20 mouse cellular contexts compared by ENCODE assay signal in genomic region chr8:30269949-30270910, GRCm38 (mm10).
DNase-seq lines count a peak whose midpoint lies in the region; ATAC-seq and TF ChIP-seq lines count a peak whose summit lies in the region.
"Had no signal": no experiment of that assay in that cellular context is flagged by ENCODE, and none has a peak within 500 bp of the region (broad histone marks: within the 10 kb centered on the region; RNA-seq: fewer than 3 reads in every experiment).

No protein-coding gene starts in this region.

- no peak overlapping the region for H3K4me3 ChIP-seq in forebrain, embryonic 13.5 days
- H3K4me3 ChIP-seq in forebrain, postnatal 0 days (ENCODE audit: low read depth, low read length): no peak overlapping the region
- H3K4me3 ChIP-seq: embryonic facial prominence, embryonic 10.5 days; heart, adult 2 months; heart, embryonic 15.5 days; hindbrain, embryonic 10.5 days; intestine, embryonic 15.5 days had no signal

- no peaks in the 10 kb centered on the region for H3K9me3 ChIP-seq in forebrain, embryonic 13.5 days (replicated peaks)
- no peaks in the 10 kb centered on the region for H3K9me3 ChIP-seq in forebrain, postnatal 0 days (ENCODE audit: low read length)
- H3K9me3 ChIP-seq: embryonic facial prominence, embryonic 10.5 days; heart, embryonic 15.5 days; hindbrain, embryonic 10.5 days; intestine, embryonic 15.5 days had no signal

- no peak for TF ChIP-seq CTCF in forebrain, postnatal 0 days (IDR thresholded peaks at IDR 0.05; ENCODE audit: low read depth)

- 56% methylated on average over 6 of the region's 6 CpGs for WGBS in forebrain, embryonic 13.5 days
- 56% methylated on average over 6 of the region's 6 CpGs for WGBS in forebrain, postnatal 0 days

- peaks cover 6% of the 10 kb centered on the region; the same call in 1 of the 2 replicates for H3K4me1 ChIP-seq in forebrain, embryonic 13.5 days
- H3K4me1 ChIP-seq in forebrain, postnatal 0 days (ENCODE audit: insufficient read depth): no peaks in the 10 kb centered on the region
- H3K4me1 ChIP-seq: embryonic facial prominence, embryonic 10.5 days; heart, embryonic 15.5 days; hindbrain, embryonic 10.5 days; intestine, embryonic 15.5 days had no signal

- peak; percentile 90 for ATAC-seq in forebrain, embryonic 13.5 days
- ATAC-seq in forebrain, postnatal 0 days: no peak
- ATAC-seq: activated CD4-positive, CD25-positive, alpha-beta regulatory T cell, adult 4 months; intestine, embryonic 15.5 days; Patski had no signal

- peak; percentile 14 to 24 for DNase-seq in cerebellum, postnatal 14 days
- DNase-seq in cerebellum, postnatal 25 days: no peak
- peak; percentile 2 for DNase-seq in Muller cell, postnatal 12 days (ENCODE audit: inconsistent ontology term)
- peak; percentile 13 for DNase-seq in forebrain, postnatal 0 days
- DNase-seq in ovary, postnatal 14 days (ENCODE audit: low spot score): no peak
- no peak for DNase-seq in kidney, postnatal 14 days
- DNase-seq: adrenal gland, adult 2 months; adrenal gland, postnatal 25 days; cerebellum, adult 8-10 months; gastrocnemius, postnatal 14 days; heart, adult 2 months had no signal

- H3K4me2 ChIP-seq in forebrain, embryonic 13.5 days: no peak overlapping the region
- no peak overlapping the region for H3K4me2 ChIP-seq in forebrain, postnatal 0 days (ENCODE audit: low read depth)
- H3K4me2 ChIP-seq: heart, embryonic 11.5 days; heart, embryonic 15.5 days; hindbrain, embryonic 14.5 days; intestine, embryonic 15.5 days had no signal

- H3K27ac ChIP-seq in forebrain, embryonic 13.5 days: peak overlapping the region; percentile 15; the same call in 1 of the 2 replicates
- H3K27ac ChIP-seq in forebrain, postnatal 0 days (ENCODE audit: low read depth, low read length): no peak overlapping the region
- H3K27ac ChIP-seq: embryonic facial prominence, embryonic 10.5 days; heart, adult 2 months; heart, embryonic 15.5 days; hindbrain, embryonic 10.5 days; hindbrain, embryonic 14.5 days; intestine, embryonic 15.5 days had no signal

- H3K36me3 ChIP-seq in forebrain, embryonic 13.5 days (ENCODE audit: poor library complexity, severe bottlenecking): no peaks in the 10 kb centered on the region
- no peaks in the 10 kb centered on the region for H3K36me3 ChIP-seq in forebrain, postnatal 0 days (ENCODE audit: insufficient read depth)
- H3K36me3 ChIP-seq: embryonic facial prominence, embryonic 10.5 days; heart, embryonic 15.5 days; hindbrain, embryonic 10.5 days; intestine, embryonic 15.5 days had no signal

- H3K9ac ChIP-seq in forebrain, embryonic 13.5 days: no peak overlapping the region
- H3K9ac ChIP-seq in forebrain, postnatal 0 days: no peak overlapping the region
- H3K9ac ChIP-seq: heart, embryonic 15.5 days; hindbrain, embryonic 14.5 days; intestine, embryonic 15.5 days had no signal

- no peaks in the 10 kb centered on the region for H3K27me3 ChIP-seq in forebrain, embryonic 13.5 days
- no peaks in the 10 kb centered on the region for H3K27me3 ChIP-seq in forebrain, postnatal 0 days (ENCODE audit: insufficient read depth, low read length)
- H3K27me3 ChIP-seq: heart, embryonic 15.5 days; intestine, embryonic 15.5 days had no signal

Comparison
In these comparisons a context has a peak if more than half of its experiments do, and no peak if none do; other contexts are left out.
1. DNase-seq: peak in cerebellum, postnatal 14 days (2 of 2), Muller cell, postnatal 12 days (single experiment) and forebrain, postnatal 0 days (single experiment); none in cerebellum, postnatal 25 days (0 of 2), ovary, postnatal 14 days (single experiment) and kidney, postnatal 14 days (single experiment).